Mouse (Mus musculus): ENCODE measurements around the gene Mov10l1. TPM values are rescaled to one million over a fixed set of nuclear protein-coding genes. Genes with fewer than 3 reads are reported as not detected.

Mov10l1 gene
- total RNA-seq, 4 experiments from 2014 or later, result not detected

GRCm38 (mm10) chr15:89073993-89074603 is 91.4 kb downstream of the Mov10l1 start:
- no peak for DNase-seq (ENCODE audit: low spot score in 2 of 2)

GRCm38 (mm10) chr15:89074613-89075477 is 92.1 kb downstream of the Mov10l1 start, which contains the start of gene Trabd:
Gene Trabd (plus strand): TSS chr15:89075124.
- no peak for DNase-seq (ENCODE audit: low spot score in 2 of 2)

- peak; percentile 76 to 80 for DNase-seq (ENCODE audit: low spot score in 2 of 2)
Measured at GRCm38 (mm10) chr15:89075478-89076147, 92.9 kb downstream of the Mov10l1 start.

- no peak for DNase-seq (ENCODE audit: low spot score in 2 of 2)
Measured at GRCm38 (mm10) chr15:89076156-89076731, 93.5 kb downstream of the Mov10l1 start.

- no peak for DNase-seq (ENCODE audit: low spot score in 2 of 2)
Measured at GRCm38 (mm10) chr15:89078208-89078836, 95.6 kb downstream of the Mov10l1 start.

- no peak for DNase-seq (ENCODE audit: low spot score in 2 of 2)
Measured at GRCm38 (mm10) chr15:89083906-89084305, 101.2 kb downstream of the Mov10l1 start.

GRCm38 (mm10) chr15:89084826-89085225 is 102.1 kb downstream of the Mov10l1 start:
- no peak for DNase-seq (ENCODE audit: low spot score in 2 of 2)

GRCm38 (mm10) chr15:89088607-89089247 is 106.0 kb downstream of the Mov10l1 start, which contains the start of gene Selenoo:
Gene Selenoo (plus strand): TSS chr15:89089084.
- DNase-seq (ENCODE audit: low spot score in 2 of 2), result peak; percentile 74 to 86

- DNase-seq (ENCODE audit: low spot score in 2 of 2), result no peak
Measured at GRCm38 (mm10) chr15:89089248-89090051, 106.7 kb downstream of the Mov10l1 start.

GRCm38 (mm10) chr15:89090662-89091061 is 108.0 kb downstream of the Mov10l1 start:
- DNase-seq (ENCODE audit: low spot score in 2 of 2), result no peak

- no peak for DNase-seq (ENCODE audit: low spot score in 2 of 2)
Measured at GRCm38 (mm10) chr15:89092181-89092580, 109.5 kb downstream of the Mov10l1 start.

- no peak for DNase-seq (ENCODE audit: low spot score in 2 of 2)
Measured at GRCm38 (mm10) chr15:89097450-89097849, 114.7 kb downstream of the Mov10l1 start.

- no peak for DNase-seq (ENCODE audit: low spot score in 2 of 2)
Measured at GRCm38 (mm10) chr15:89098616-89099015, 115.9 kb downstream of the Mov10l1 start.

GRCm38 (mm10) chr15:89100823-89101222 is 118.1 kb downstream of the Mov10l1 start:
- DNase-seq (ENCODE audit: low spot score in 2 of 2), result no peak

GRCm38 (mm10) chr15:89102646-89103045 is 119.9 kb downstream of the Mov10l1 start:
- no peak for DNase-seq (ENCODE audit: low spot score in 2 of 2)

- no peak for DNase-seq (ENCODE audit: low spot score in 2 of 2)
Measured at GRCm38 (mm10) chr15:89103921-89104320, 121.2 kb downstream of the Mov10l1 start.

- peak in 1 of 2 experiments; percentile 71 for DNase-seq (ENCODE audit: low spot score in 2 of 2)
Measured at GRCm38 (mm10) chr15:89104425-89104824, 121.7 kb downstream of the Mov10l1 start.

Data from left cerebral cortex, adult 8-10 months (tissue).